Mouse (Mus musculus): ENCODE data around the gene Stxbp1. TPM values are rescaled to one million over a fixed set of nuclear protein-coding genes. Genes with fewer than 3 reads are reported as not detected.

Gene Stxbp1
- polyA plus RNA-seq, 1 experiment from 2014 or later, result 21.9 TPM

DNA sequence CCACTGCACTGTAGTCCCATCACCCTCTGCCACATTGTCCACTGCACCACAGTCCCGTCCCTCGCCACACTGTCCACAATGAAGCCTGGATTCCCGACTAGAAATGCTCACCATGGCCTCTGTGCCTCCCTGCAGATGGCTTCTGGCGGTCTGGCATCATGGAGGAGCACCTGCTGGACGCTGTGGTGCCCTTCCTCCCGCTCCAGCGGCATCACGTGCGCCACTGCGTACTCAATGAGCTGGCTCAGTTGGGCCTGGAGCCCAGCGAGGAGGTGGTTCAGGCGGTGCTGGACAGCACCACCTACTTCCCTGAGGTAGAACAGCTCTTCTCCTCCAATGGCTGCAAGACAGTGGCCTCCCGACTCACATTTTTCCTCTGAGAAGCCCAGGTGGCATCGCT is 85.7 kb downstream of the Stxbp1 start:
- WGBS, result 87% methylated on average over 14 of the region's 14 CpGs
- no peak overlapping the region for H3K27ac ChIP-seq (ENCODE audit: low read length)
- H3K4me2 ChIP-seq (ENCODE audit: low read depth, low read length), result no peak overlapping the region
- H3K27me3 ChIP-seq (ENCODE audit: control insufficient read depth, insufficient read depth, low read depth, low read length), result no peaks in the 10 kb centered on the region
- no peaks in the 10 kb centered on the region for H3K9me3 ChIP-seq (ENCODE audit: control insufficient read depth, low read length)
- H3K36me3 ChIP-seq (ENCODE audit: control insufficient read depth, insufficient read depth, low read length), result peaks cover 12% of the 10 kb centered on the region
- no peak for ATAC-seq (ENCODE audit: low read depth)
- no peak overlapping the region for H3K9ac ChIP-seq (ENCODE audit: low read length)
- H3K4me1 ChIP-seq (replicated peaks; ENCODE audit: control insufficient read depth, insufficient read depth, low read length), result peaks cover 3% of the 10 kb centered on the region; the same call in 1 of the 2 replicates
- no peak overlapping the region for H3K4me3 ChIP-seq (ENCODE audit: low read length)

DNA sequence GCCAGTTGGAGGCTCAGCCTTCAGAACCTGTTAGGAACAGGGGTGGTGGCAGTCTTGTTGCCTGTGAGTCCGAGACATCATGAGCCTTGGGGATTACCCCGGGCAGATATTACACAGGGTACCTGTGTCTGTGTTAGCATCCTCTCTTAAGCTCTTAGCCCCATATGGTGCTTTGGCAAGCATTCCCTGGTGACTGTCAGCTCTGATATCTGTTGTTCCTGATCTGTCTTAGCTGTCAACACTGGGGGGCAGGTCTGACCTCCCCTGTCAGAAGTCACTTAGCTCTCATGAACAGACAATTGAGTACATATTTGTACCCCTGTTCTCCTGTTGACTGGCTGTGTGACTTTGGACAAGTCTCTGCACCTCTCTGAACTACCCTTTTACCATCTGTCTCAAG is 88.0 kb downstream of the Stxbp1 start:
- peaks cover 12% of the 10 kb centered on the region for H3K36me3 ChIP-seq (ENCODE audit: control insufficient read depth, insufficient read depth, low read length)
- no peak overlapping the region for H3K27ac ChIP-seq (ENCODE audit: low read length)
- H3K9ac ChIP-seq (ENCODE audit: low read length), result no peak overlapping the region
- H3K9me3 ChIP-seq (ENCODE audit: control insufficient read depth, low read length), result no peaks in the 10 kb centered on the region
- ATAC-seq (ENCODE audit: low read depth), result no peak
- no peaks in the 10 kb centered on the region for H3K27me3 ChIP-seq (ENCODE audit: control insufficient read depth, insufficient read depth, low read depth, low read length)
- no peak overlapping the region for H3K4me2 ChIP-seq (ENCODE audit: low read depth, low read length)
- whole genome bisulfite sequencing, result 82% methylated on average over 2 of the region's 2 CpGs
- H3K4me3 ChIP-seq (ENCODE audit: low read length), result no peak overlapping the region
- H3K4me1 ChIP-seq (replicated peaks; ENCODE audit: control insufficient read depth, insufficient read depth, low read length), result peaks cover 3% of the 10 kb centered on the region; the same call in 1 of the 2 replicates

DNA sequence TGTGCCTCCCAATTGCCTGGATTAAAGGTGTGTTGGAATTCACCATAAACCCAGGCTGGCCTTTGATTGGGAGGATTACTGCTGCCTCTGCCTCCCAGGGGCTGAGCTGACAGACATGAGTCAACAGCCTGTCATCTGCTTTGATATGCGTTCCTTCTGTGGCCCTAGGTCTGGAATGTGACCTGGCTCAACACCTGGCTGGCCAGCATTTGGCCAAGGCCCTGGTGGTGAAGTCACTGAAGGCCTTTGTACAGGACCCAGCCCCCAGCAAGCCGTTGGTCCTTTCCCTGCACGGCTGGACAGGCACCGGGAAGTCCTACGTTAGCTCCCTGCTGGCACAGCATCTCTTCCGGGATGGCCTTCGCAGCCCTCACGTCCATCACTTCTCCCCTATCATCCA is 88.5 kb downstream of the Stxbp1 start:
- H3K27ac ChIP-seq (ENCODE audit: low read length), result no peak overlapping the region
- H3K4me3 ChIP-seq (ENCODE audit: low read length), result no peak overlapping the region
- WGBS, result 63% methylated on average over 8 of the region's 8 CpGs
- peaks cover 12% of the 10 kb centered on the region for H3K36me3 ChIP-seq (ENCODE audit: control insufficient read depth, insufficient read depth, low read length)
- H3K9ac ChIP-seq (ENCODE audit: low read length), result 0 out of 2 replicates have a peak overlapping the region, but pooled peaks have one; percentile 2
- H3K4me2 ChIP-seq (ENCODE audit: low read depth, low read length), result no peak overlapping the region
- ATAC-seq (ENCODE audit: low read depth), result no peak
- H3K27me3 ChIP-seq (ENCODE audit: control insufficient read depth, insufficient read depth, low read depth, low read length), result no peaks in the 10 kb centered on the region
- H3K9me3 ChIP-seq (ENCODE audit: control insufficient read depth, low read length), result no peaks in the 10 kb centered on the region
- peaks cover 3% of the 10 kb centered on the region; the same call in 1 of the 2 replicates for H3K4me1 ChIP-seq (replicated peaks; ENCODE audit: control insufficient read depth, insufficient read depth, low read length)

DNA sequence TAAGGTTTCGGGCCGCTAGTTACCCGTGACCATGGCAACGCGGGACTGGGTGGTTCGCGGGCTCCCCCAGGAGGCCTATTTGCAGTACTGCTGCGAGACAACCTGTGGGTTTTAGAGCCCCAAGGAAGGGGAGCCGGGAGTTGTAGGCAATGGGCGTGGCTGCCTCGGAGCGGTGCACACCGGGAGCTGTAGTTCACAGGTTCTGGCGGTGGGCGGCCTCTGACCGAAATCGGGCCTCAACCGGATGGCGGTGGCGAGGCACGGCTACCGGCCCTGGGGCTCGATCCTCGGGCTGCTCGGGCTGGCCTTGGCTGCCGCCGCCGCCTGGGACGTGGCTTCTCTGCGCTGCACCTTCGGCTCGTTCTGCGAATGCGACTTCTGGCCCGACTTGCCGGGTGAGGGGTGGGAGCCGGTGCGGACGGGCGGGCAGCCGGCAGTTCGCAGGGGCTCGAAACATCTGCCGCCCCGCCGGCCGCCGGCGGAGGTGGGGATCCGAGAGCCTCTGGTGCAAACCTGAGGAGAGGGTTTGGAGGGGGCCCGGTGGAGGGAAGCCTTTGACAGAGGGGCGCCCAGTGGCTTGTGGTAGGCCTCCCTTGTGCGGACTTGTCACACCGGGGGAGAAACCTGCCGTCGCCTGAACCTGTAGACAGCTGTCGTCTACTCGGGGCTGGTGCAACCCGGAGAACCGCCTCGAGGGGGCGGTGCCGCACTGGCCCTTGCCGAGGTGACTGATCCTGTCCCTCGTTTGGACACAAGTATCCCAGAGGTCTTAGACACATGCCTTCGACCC is 89.8 kb downstream of the Stxbp1 start, which contains the start of gene Tor2a:
Gene Tor2a (plus strand): TSS at position 179 of the 790 bp plus-strand sequence.
- Histone ChIP-seq H3K4me1 (replicated peaks; ENCODE audit: control insufficient read depth, insufficient read depth, low read length) (peaks cover 3% of the 10 kb centered on the region; the same call in 1 of the 2 replicates), H3K9me3 (ENCODE audit: control insufficient read depth, low read length) (no peaks in the 10 kb centered on the region), H3K36me3 (ENCODE audit: control insufficient read depth, insufficient read depth, low read length) (peaks cover 9% of the 10 kb centered on the region), H3K9ac (ENCODE audit: low read length) (peak within 1 kb of the TSS; percentile 95), H3K27ac (ENCODE audit: low read length) (peak within 1 kb of the TSS; percentile 86), H3K4me3 (ENCODE audit: low read length) (peak within 1 kb of the TSS; percentile 80), H3K27me3 (ENCODE audit: control insufficient read depth, insufficient read depth, low read depth, low read length) (no peaks in the 10 kb centered on the region), H3K4me2 (ENCODE audit: low read depth, low read length) (peak within 1 kb of the TSS; percentile 66)
- ATAC-seq (ENCODE audit: low read depth), result peak; percentile 97
- WGBS, result under 1% methylated on average over 66 of the region's 66 CpGs

DNA sequence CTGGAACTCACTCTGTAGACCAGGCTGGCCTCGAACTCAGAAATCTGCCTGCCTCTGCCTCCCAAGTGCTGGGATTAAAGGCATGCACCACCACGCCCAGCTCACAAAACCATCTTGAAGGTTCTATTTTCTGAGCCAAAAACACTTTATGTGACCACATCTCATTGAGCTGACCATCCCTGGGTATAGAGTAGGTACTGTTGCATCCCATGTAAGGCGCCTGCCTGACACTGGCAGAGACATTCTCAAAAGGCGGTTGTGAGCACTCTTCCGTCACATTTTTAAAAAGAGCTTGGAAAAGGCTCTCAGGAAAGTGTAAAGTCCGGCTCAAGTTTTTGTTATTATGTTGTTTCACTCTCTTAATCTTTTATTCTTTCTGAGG is 90.4 kb downstream of the Stxbp1 start:
- no peak overlapping the region for H3K9ac ChIP-seq (ENCODE audit: low read length)
- no peaks in the 10 kb centered on the region for H3K27me3 ChIP-seq (ENCODE audit: control insufficient read depth, insufficient read depth, low read depth, low read length)
- H3K36me3 ChIP-seq (ENCODE audit: control insufficient read depth, insufficient read depth, low read length), result peaks cover 7% of the 10 kb centered on the region
- H3K4me3 ChIP-seq (ENCODE audit: low read length), result peak overlapping the region; percentile 80; the same call in 1 of the 2 replicates
- peak; percentile 17 for ATAC-seq (ENCODE audit: low read depth)
- H3K9me3 ChIP-seq (ENCODE audit: control insufficient read depth, low read length), result no peaks in the 10 kb centered on the region
- H3K27ac ChIP-seq (ENCODE audit: low read length), result no peak overlapping the region
- WGBS, result 33% methylated on average over 6 of the region's 6 CpGs
- H3K4me2 ChIP-seq (ENCODE audit: low read depth, low read length), result peak overlapping the region; percentile 28
- H3K4me1 ChIP-seq (replicated peaks; ENCODE audit: control insufficient read depth, insufficient read depth, low read length), result peaks cover 3% of the 10 kb centered on the region; the same call in 1 of the 2 replicates

DNA sequence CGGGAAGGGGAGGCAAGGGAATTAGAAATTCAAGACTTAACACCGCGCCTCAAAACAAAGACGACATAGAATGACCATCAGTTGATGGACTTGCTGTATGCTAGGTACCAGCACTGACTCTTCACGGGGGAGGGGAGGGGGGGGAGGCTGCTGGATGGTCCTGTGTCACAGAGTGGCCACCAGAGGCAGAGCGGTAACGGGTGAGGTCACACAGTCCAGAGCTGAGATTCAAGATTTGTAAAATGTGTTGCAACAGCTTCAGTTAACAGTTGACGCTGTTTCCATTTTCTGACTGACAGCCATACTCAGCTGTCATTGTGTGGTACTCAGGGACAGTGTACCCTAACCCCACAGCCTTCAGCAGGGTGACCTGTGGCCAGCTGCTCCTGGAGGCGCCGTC is 94.9 kb downstream of the Stxbp1 start:
- Histone ChIP-seq H3K4me2 (ENCODE audit: low read depth, low read length) (no peak overlapping the region), H3K9me3 (ENCODE audit: control insufficient read depth, low read length) (no peaks in the 10 kb centered on the region), H3K36me3 (ENCODE audit: control insufficient read depth, insufficient read depth, low read length) (peaks cover 2% of the 10 kb centered on the region; the same call in 1 of the 2 replicates), H3K27me3 (ENCODE audit: control insufficient read depth, insufficient read depth, low read depth, low read length) (no peaks in the 10 kb centered on the region), H3K9ac (ENCODE audit: low read length) (no peak overlapping the region), H3K4me1 (replicated peaks; ENCODE audit: control insufficient read depth, insufficient read depth, low read length) (peaks cover 3% of the 10 kb centered on the region; the same call in 1 of the 2 replicates), H3K4me3 (ENCODE audit: low read length) (no peak overlapping the region), H3K27ac (ENCODE audit: low read length) (no peak overlapping the region)
- no peak for ATAC-seq (ENCODE audit: low read depth)
- 67% methylated on average over 10 of the region's 10 CpGs for WGBS

DNA sequence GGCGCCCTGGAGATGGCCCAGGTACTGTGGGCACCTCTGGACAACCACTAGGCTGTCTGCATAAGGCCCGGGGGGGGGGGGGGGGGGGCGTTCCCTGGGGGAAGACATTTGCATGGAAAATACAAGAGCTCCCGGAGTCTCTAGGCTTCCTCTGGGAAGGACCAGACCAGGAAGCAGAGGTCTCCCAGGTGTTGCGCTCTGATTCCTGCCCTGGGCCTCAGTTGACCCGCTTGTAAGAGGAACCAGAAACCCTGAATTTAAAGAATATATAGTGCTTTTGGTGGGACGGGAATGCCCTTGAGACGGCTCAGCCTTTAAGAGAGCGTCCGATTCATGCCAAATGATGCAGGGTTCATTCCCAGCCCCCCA is 95.4 kb downstream of the Stxbp1 start:
- ATAC-seq (ENCODE audit: low read depth), result peak; percentile 39
- 34% methylated on average over 9 of the region's 10 CpGs for WGBS
- Histone ChIP-seq H3K27ac (ENCODE audit: low read length) (no peak overlapping the region), H3K4me2 (ENCODE audit: low read depth, low read length) (peak overlapping the region; percentile 56), H3K4me3 (ENCODE audit: low read length) (peak overlapping the region; percentile 45), H3K9ac (ENCODE audit: low read length) (peak overlapping the region; percentile 44; the same call in 1 of the 2 replicates), H3K4me1 (replicated peaks; ENCODE audit: control insufficient read depth, insufficient read depth, low read length) (peaks cover 3% of the 10 kb centered on the region; the same call in 1 of the 2 replicates), H3K27me3 (ENCODE audit: control insufficient read depth, insufficient read depth, low read depth, low read length) (no peaks in the 10 kb centered on the region), H3K9me3 (ENCODE audit: control insufficient read depth, low read length) (no peaks in the 10 kb centered on the region), H3K36me3 (ENCODE audit: control insufficient read depth, insufficient read depth, low read length) (peaks cover 2% of the 10 kb centered on the region; the same call in 1 of the 2 replicates)

DNA sequence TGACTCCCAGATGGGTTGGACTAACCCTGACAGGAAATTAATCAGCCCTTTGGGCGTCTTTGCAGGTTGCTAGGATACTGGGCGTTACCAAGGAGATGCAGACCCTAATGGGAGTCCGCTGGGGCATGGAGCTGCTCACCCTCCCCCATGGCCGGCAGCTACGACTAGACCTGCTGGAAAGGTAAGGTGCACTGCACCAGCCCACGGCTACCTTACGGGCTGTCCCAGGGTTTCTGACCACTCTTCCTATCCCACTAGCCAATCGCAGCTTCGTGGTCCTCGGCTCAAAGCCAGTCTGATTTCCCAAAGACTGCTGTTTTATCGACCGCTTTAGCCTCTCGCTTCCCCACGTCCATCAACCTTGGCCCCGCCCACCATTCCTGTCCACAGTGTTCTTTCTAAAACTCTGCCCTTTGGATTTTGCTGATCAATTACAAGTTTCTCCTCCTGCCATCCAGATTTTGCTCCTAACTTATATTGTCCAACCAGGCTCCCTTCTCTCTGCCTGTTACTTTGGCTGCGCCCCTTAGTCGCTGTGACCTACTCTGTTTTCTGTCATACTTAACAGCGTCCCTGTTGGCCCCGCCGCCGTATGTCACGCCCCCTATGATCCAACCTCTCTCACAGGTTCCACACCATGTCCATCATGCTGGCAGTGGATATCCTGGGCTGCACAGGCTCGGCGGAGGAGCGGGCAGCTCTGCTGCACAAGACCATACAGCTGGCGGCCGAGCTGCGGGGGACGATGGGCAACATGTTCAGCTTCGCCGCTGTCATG is 96.0 kb downstream of the Stxbp1 start:
- peak overlapping the region; percentile 45 for H3K4me3 ChIP-seq (ENCODE audit: low read length)
- H3K27me3 ChIP-seq (ENCODE audit: control insufficient read depth, insufficient read depth, low read depth, low read length), result no peaks in the 10 kb centered on the region
- no peaks in the 10 kb centered on the region for H3K9me3 ChIP-seq (ENCODE audit: control insufficient read depth, low read length)
- peak overlapping the region; percentile 56 for H3K4me2 ChIP-seq (ENCODE audit: low read depth, low read length)
- H3K9ac ChIP-seq (ENCODE audit: low read length), result peak overlapping the region; percentile 44
- peak overlapping the region; percentile 24 for H3K27ac ChIP-seq (ENCODE audit: low read length)
- ATAC-seq (ENCODE audit: low read depth), result peak; percentile 88
- H3K36me3 ChIP-seq (ENCODE audit: control insufficient read depth, insufficient read depth, low read length), result peaks cover 2% of the 10 kb centered on the region; the same call in 1 of the 2 replicates
- 24% methylated on average over 31 of the region's 31 CpGs for WGBS
- peaks cover 3% of the 10 kb centered on the region; the same call in 1 of the 2 replicates for H3K4me1 ChIP-seq (replicated peaks; ENCODE audit: control insufficient read depth, insufficient read depth, low read length)

DNA sequence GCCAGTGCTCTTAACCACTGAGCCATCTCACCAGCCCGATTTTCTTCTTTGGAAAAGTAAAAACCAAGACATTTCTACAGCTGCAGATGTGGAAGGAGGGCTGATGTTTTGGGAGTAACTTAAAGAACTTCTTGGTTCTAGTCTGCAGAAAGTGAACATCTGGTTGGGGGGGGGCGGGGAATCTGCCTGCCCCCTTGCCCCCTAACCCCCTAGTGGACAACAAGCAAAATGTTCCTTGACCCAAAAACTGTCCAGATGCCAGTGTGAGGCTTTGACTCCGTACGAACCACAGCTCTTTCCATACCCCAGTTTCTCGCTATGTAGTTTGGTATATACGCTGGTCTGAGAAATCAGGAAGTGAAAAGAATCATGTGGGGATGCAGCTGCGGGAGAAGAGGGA is 96.8 kb downstream of the Stxbp1 start:
- peaks cover 3% of the 10 kb centered on the region; the same call in 1 of the 2 replicates for H3K4me1 ChIP-seq (replicated peaks; ENCODE audit: control insufficient read depth, insufficient read depth, low read length)
- H3K27ac ChIP-seq (ENCODE audit: low read length), result no peak overlapping the region
- H3K36me3 ChIP-seq (ENCODE audit: control insufficient read depth, insufficient read depth, low read length), result peaks cover 2% of the 10 kb centered on the region; the same call in 1 of the 2 replicates
- H3K4me3 ChIP-seq (ENCODE audit: low read length), result no peak overlapping the region
- no peaks in the 10 kb centered on the region for H3K27me3 ChIP-seq (ENCODE audit: control insufficient read depth, insufficient read depth, low read depth, low read length)
- no peaks in the 10 kb centered on the region for H3K9me3 ChIP-seq (ENCODE audit: control insufficient read depth, low read length)
- 65% methylated on average over 7 of the region's 7 CpGs for WGBS
- no peak for ATAC-seq (ENCODE audit: low read depth)
- H3K9ac ChIP-seq (ENCODE audit: low read length), result no peak overlapping the region
- no peak overlapping the region for H3K4me2 ChIP-seq (ENCODE audit: low read depth, low read length)
